In the genomic region with DNA sequence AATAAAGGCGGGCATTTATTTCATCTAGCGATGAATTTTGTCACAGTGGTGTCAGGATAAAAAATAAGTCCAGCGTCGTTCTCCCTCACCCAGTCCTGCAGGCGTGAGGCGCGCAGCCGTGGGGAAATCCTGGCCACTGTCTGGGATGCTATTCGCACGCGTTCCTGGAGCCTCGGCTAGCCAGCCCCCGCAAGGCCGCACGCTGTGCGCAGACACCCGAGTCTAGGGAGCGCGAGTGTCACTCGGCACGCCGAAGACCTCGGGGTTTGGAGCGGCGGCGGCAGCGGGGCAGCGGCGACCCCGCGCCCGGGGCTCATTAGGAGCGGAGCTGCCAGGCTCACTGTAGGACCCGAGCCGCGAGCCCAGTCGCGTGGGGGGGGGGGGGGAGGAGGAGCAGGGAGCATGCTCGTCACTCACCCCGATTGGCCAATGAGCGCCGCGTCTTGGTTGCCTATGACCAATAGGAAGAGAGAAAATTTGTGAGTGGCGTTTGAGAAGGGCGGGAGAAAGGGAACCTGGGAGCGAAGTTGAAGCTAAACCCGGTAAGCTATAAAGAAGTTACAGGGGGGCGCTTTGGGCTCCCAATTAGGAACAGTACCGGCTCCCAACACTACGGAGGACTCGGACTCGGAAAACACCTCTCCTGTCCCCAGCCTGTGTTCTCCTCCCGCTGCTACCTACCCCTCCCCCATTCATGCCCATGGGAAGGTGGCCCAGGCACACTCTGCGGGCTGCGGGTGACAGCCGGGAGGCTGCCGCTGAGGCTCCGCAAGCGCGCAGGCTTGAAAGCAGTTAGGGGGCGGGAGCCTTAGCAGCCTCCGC, we compare ENCODE assay signal across 9 mouse cellular contexts. TPM values are rescaled to one million over a fixed set of nuclear protein-coding genes. Genes with fewer than 3 reads are reported as not detected.
DNase-seq lines count a peak whose midpoint lies in the region; ATAC-seq lines count a peak whose summit lies in the region.
"Had no signal": no experiment of that assay in that cellular context is flagged by ENCODE, and none has a peak within 500 bp of the region (broad histone marks: within the 10 kb centered on the region; RNA-seq: fewer than 3 reads in every experiment).

A gene (plus strand): TSS at position 585 of the 822 bp plus-strand sequence.

- peaks cover 86% of the 10 kb centered on the region for H3K27me3 ChIP-seq in embryonic facial prominence, embryonic 14.5 days (replicated peaks; ENCODE audit: control insufficient read depth, insufficient read depth, low read length)
- H3K27me3 ChIP-seq in hindbrain, embryonic 10.5 days (ENCODE audit: insufficient read depth, poor library complexity, severe bottlenecking), result peaks cover 100% of the 10 kb centered on the region
- peaks cover 65% of the 10 kb centered on the region for H3K27me3 ChIP-seq in limb, embryonic 11.5 days (ENCODE audit: control insufficient read depth, insufficient read depth, low read length)
- H3K27me3 ChIP-seq in midbrain, embryonic 11.5 days (ENCODE audit: control insufficient read depth, insufficient read depth, low read length), result peaks cover 90% of the 10 kb centered on the region

- H3K9ac ChIP-seq in embryonic facial prominence, embryonic 14.5 days (ENCODE audit: low read depth, low read length), result peak within 1 kb of the TSS; percentile 43; the same call in 1 of the 2 replicates
- no peak within 1 kb of the TSS for H3K9ac ChIP-seq in limb, embryonic 11.5 days (ENCODE audit: low read length)
- H3K9ac ChIP-seq in midbrain, embryonic 11.5 days (ENCODE audit: low read length), result peak within 1 kb of the TSS; percentile 58

- H3K4me3 ChIP-seq in embryonic facial prominence, embryonic 14.5 days (ENCODE audit: low read depth, low read length), result peak within 1 kb of the TSS; percentile 51
- H3K4me3 ChIP-seq in hindbrain, embryonic 10.5 days, result peak within 1 kb of the TSS; percentile 56
- peak within 1 kb of the TSS; percentile 35 for H3K4me3 ChIP-seq in limb, embryonic 11.5 days (ENCODE audit: low read depth, low read length)
- peak within 1 kb of the TSS; percentile 48 for H3K4me3 ChIP-seq in midbrain, embryonic 11.5 days (ENCODE audit: low read depth, low read length)

- H3K36me3 ChIP-seq in embryonic facial prominence, embryonic 14.5 days (ENCODE audit: control insufficient read depth, insufficient read depth, low read length), result no peaks in the 10 kb centered on the region
- no peaks in the 10 kb centered on the region for H3K36me3 ChIP-seq in hindbrain, embryonic 10.5 days
- no peaks in the 10 kb centered on the region for H3K36me3 ChIP-seq in limb, embryonic 11.5 days (ENCODE audit: control insufficient read depth, insufficient read depth, low read length)
- H3K36me3 ChIP-seq in midbrain, embryonic 11.5 days (ENCODE audit: control insufficient read depth, insufficient read depth, low read length), result no peaks in the 10 kb centered on the region
- H3K36me3 ChIP-seq: G1E had no signal

- H3K9me3 ChIP-seq in embryonic facial prominence, embryonic 14.5 days (ENCODE audit: control insufficient read depth, low read length), result no peaks in the 10 kb centered on the region
- H3K9me3 ChIP-seq in hindbrain, embryonic 10.5 days, result no peaks in the 10 kb centered on the region
- no peaks in the 10 kb centered on the region for H3K9me3 ChIP-seq in limb, embryonic 11.5 days (ENCODE audit: control insufficient read depth, low read length)
- H3K9me3 ChIP-seq in midbrain, embryonic 11.5 days (ENCODE audit: control insufficient read depth, low read length), result no peaks in the 10 kb centered on the region
- H3K9me3 ChIP-seq: G1E had no signal

- H3K4me2 ChIP-seq in embryonic facial prominence, embryonic 14.5 days (ENCODE audit: low read depth, low read length), result peak within 1 kb of the TSS; percentile 86
- H3K4me2 ChIP-seq in limb, embryonic 11.5 days (ENCODE audit: low read depth, severe bottlenecking), result peak within 1 kb of the TSS; percentile 66
- H3K4me2 ChIP-seq in midbrain, embryonic 11.5 days, result peak within 1 kb of the TSS; percentile 71

- under 1% methylated on average over 46 of the region's 62 CpGs for WGBS in embryonic facial prominence, embryonic 14.5 days
- WGBS in hindbrain, embryonic 10.5 days, result under 1% methylated on average over 62 of the region's 62 CpGs
- WGBS in limb, embryonic 11.5 days, result under 1% methylated on average over 50 of the region's 62 CpGs
- under 1% methylated on average over 52 of the region's 62 CpGs for WGBS in midbrain, embryonic 11.5 days

- ATAC-seq in embryonic facial prominence, embryonic 14.5 days (ENCODE audit: low read depth), result peak; percentile 97
- ATAC-seq in limb, embryonic 11.5 days (ENCODE audit: insufficient number of reproducible peaks, low FRiP score, low TSS enrichment, low read depth), result peak; percentile 87
- ATAC-seq in midbrain, embryonic 11.5 days (ENCODE audit: low FRiP score), result peak; percentile 96

- no peak within 1 kb of the TSS for H3K27ac ChIP-seq in embryonic facial prominence, embryonic 14.5 days (replicated peaks; ENCODE audit: low read depth, low read length)
- no peak within 1 kb of the TSS for H3K27ac ChIP-seq in hindbrain, embryonic 10.5 days
- H3K27ac ChIP-seq in limb, embryonic 11.5 days (replicated peaks; ENCODE audit: low read depth, low read length), result no peak within 1 kb of the TSS
- peak within 1 kb of the TSS; percentile 48; the same call in 1 of the 2 replicates for H3K27ac ChIP-seq in midbrain, embryonic 11.5 days (ENCODE audit: low read depth, low read length)

- peak; percentile 43 to 61 for DNase-seq in heart, adult 18-20 months
- DNase-seq in heart, adult 8-10 months (ENCODE audit: low spot score), result no peak
- peak; percentile 50 for DNase-seq in adrenal gland, adult 8-10 months
- peak; percentile 96 for DNase-seq in embryonic facial prominence, embryonic 14.5 days (ENCODE audit: low spot score)
- DNase-seq in hindbrain, embryonic 10.5 days (ENCODE audit: low spot score), result peak; percentile 93
- peak; percentile 90 for DNase-seq in limb, embryonic 11.5 days (ENCODE audit: low spot score)
- peak; percentile 98 for DNase-seq in midbrain, embryonic 11.5 days (ENCODE audit: low spot score, missing footprints)
- DNase-seq in testis, postnatal 14 days (ENCODE audit: low spot score), result peak; percentile 84

- H3K4me1 ChIP-seq in embryonic facial prominence, embryonic 14.5 days (ENCODE audit: control insufficient read depth, insufficient read depth, low read length), result peaks cover 5% of the 10 kb centered on the region; the same call in 1 of the 2 replicates
- H3K4me1 ChIP-seq in hindbrain, embryonic 10.5 days (replicated peaks), result peaks cover 29% of the 10 kb centered on the region
- H3K4me1 ChIP-seq in limb, embryonic 11.5 days (ENCODE audit: control insufficient read depth, insufficient read depth, low read length), result peaks cover 13% of the 10 kb centered on the region; the same call in 1 of the 2 replicates
- H3K4me1 ChIP-seq in midbrain, embryonic 11.5 days (ENCODE audit: control insufficient read depth, insufficient read depth, low read length), result peaks cover 18% of the 10 kb centered on the region

RNA-seq across cellular contexts. Expression of the gene that starts here (rescaled TPM):
- not detected for total RNA-seq in heart, adult 18-20 months (2021)
- total RNA-seq in heart, adult 8-10 months (2022), result not detected
- total RNA-seq in adrenal gland, adult 8-10 months (2022), result not detected
- polyA plus RNA-seq in embryonic facial prominence, embryonic 14.5 days (2014; fragmentation: Nextera tagmentation; extraction: Ambion mirVana), result 1.1 and 1.2 TPM in 2 replicates
- polyA plus RNA-seq in hindbrain, embryonic 10.5 days (2016; fragmentation: Nextera tagmentation; extraction: Ambion mirVana), result 0.82 and 0.90 TPM in 2 replicates
- 0.49 and 1.1 TPM in 2 replicates for polyA plus RNA-seq in limb, embryonic 11.5 days (2014; fragmentation: Nextera tagmentation; extraction: Ambion mirVana)
- polyA plus RNA-seq in midbrain, embryonic 11.5 days (2014; fragmentation: Nextera tagmentation; extraction: Ambion mirVana), result 7.9 and 8.7 TPM in 2 replicates
- polyA plus RNA-seq: G1E had no signal

Comparison
In these comparisons a context has a peak if more than half of its experiments do, and no peak if none do; other contexts are left out.
1. Peak in DNase-seq in heart, adult 18-20 months; RNA of the gene not detected or under 1 TPM.
2. Peak in DNase-seq in adrenal gland, adult 8-10 months; RNA of the gene not detected or under 1 TPM.
3. Peak in DNase-seq and H3K4me3 ChIP-seq in hindbrain, embryonic 10.5 days; RNA of the gene not detected or under 1 TPM.